Comparison of ENCODE assay signal across 26 mouse cellular contexts in the genomic region with DNA sequence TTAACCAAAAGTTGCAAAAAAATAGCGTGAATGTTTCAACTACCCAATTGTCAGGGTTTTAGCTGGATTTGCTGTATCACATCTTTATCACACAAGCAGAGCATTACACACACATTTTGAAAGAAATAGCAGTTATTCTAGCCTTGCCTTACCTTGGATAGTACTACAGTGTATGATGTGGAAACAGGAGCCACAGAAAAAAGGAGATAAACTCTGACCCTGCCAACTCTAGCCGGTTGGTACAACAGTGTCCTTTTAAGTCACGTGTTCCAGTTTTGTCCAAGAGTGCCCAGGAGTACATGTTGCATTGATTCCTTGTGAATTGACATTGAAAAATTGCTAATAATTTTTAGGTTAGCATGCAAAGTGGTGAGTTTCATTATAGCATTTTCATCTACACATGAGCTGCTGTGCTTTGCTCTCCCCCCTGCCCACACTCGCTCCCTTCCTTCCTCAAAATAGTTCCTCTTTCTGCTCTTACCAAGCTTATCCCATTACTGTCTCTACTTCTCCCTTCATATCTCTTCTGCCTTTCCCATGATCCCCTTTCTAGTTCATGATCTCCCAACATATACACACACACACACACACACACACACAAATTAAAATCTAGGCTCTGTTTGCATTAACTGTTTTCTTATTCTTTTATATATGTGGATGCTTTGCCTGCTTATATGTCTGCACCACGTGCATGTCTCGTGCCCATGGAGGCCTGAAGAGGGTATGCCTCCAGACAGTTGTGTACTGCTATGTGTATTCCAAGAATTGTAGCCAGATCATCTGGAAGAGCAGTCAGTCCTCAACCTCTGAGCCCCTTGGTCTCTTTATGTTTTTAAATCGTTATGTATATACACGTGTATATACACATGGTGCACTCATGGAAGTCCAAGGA. TPM values are rescaled to one million over a fixed set of nuclear protein-coding genes. Genes with fewer than 3 reads are reported as not detected.
DNase-seq lines count a peak whose midpoint lies in the region; TF ChIP-seq lines count a peak whose summit lies in the region.
"Had no signal": no experiment of that assay in that cellular context is flagged by ENCODE, and none has a peak within 500 bp of the region (broad histone marks: within the 10 kb centered on the region; RNA-seq: fewer than 3 reads in every experiment).

No protein-coding gene starts in this region.

- H3K36me3 ChIP-seq in liver, adult 2 months (ENCODE audit: control insufficient read depth, insufficient read depth, low read length), result peaks cover 60% of the 10 kb centered on the region
- H3K36me3 ChIP-seq in MEL (ENCODE audit: control insufficient read depth in 1 of 2, insufficient read depth in 2 of 2, low read length in 2 of 2) (peaks cover 16 to 47% of the 10 kb centered on the region in 2 experiments), macrophage (ENCODE audit: inconsistent target) (peaks cover 60% of the 10 kb centered on the region)
- H3K36me3 ChIP-seq in splenic B cell, adult 2 months (ENCODE audit: control insufficient read depth, insufficient read depth, low read length, poor library complexity, severe bottlenecking), result peaks cover 31% of the 10 kb centered on the region

- H3K27ac ChIP-seq in liver, adult 2 months (replicated peaks; ENCODE audit: insufficient read depth, low read depth, low read length), result no peak overlapping the region
- H3K27ac ChIP-seq in MEL (ENCODE audit: control insufficient read depth, low read depth, low read length), result peak overlapping the region; percentile 88
- H3K27ac ChIP-seq in macrophage, result peak overlapping the region; percentile 66
- H3K27ac ChIP-seq in left cerebral cortex, adult 2 months, result no peak overlapping the region
- H3K27ac ChIP-seq: embryonic facial prominence, embryonic 13.5 days; forebrain, embryonic 12.5 days; hindbrain, embryonic 12.5 days; midbrain, embryonic 15.5 days; neural tube, embryonic 13.5 days; stomach, postnatal 0 days had no signal

- TF ChIP-seq POLR2A in liver, adult 2 months (IDR thresholded peaks at IDR 0.05; ENCODE audit: extremely low read depth, insufficient read depth, low read length), result no peak
- no peak for TF ChIP-seq POLR2A in MEL (IDR thresholded peaks at IDR 0.05; ENCODE audit: control insufficient read depth in 1 of 2, insufficient read depth in 1 of 2, low read depth in 1 of 2, low read length in 2 of 2, poor library complexity in 1 of 2)

- peak in 1 of 2 experiments; percentile 82; a peak in 3 of 4 replicates for TF ChIP-seq EP300 in MEL (IDR thresholded peaks at IDR 0.05; ENCODE audit: low read depth in 1 of 2, low read length in 2 of 2)

- intact Hi-C loops in left cerebral cortex, adult 2 months (cut with DNase I), result no loop called here

- H3K4me3 ChIP-seq in liver, adult 2 months (ENCODE audit: insufficient read depth, low read depth, low read length), result no peak overlapping the region
- H3K4me3 ChIP-seq in MEL (ENCODE audit: control insufficient read depth in 1 of 2, insufficient read depth in 1 of 2, low read depth in 2 of 2, low read length in 2 of 2) (no peak overlapping the region; a peak in 1 of 4 replicates), macrophage (ENCODE audit: inconsistent target) (no peak overlapping the region)
- H3K4me3 ChIP-seq in left cerebral cortex, adult 2 months, result no peak overlapping the region
- H3K4me3 ChIP-seq: embryonic facial prominence, embryonic 13.5 days; erythroblast, embryonic 14.5 days; forebrain, embryonic 12.5 days; heart, embryonic 12.5 days; hindbrain, embryonic 12.5 days; midbrain, embryonic 15.5 days; myocyte; neural tube, embryonic 13.5 days had no signal

- DNase-seq in liver, adult 2 months (ENCODE audit: extremely low read depth, low read depth, low spot score), result peak; percentile 85
- DNase-seq in liver (no peak), MEL (ENCODE audit: low read depth, low spot score) (peak; percentile 91)
- peak; percentile 61 for DNase-seq in splenic B cell, adult 2 months (ENCODE audit: low read depth, low spot score)
- no peak for DNase-seq in c-Kit-positive CD71-positive TER-119-positive erythroid progenitor cells, embryonic 14.5 days (ENCODE audit: low spot score)
- no peak for DNase-seq in left cerebral cortex, adult 2 months (ENCODE audit: extremely low spot score in 1 of 2, low spot score in 2 of 2)
- DNase-seq: adrenal gland, postnatal 25 days; cerebellum, adult 11 months; cerebellum, postnatal 14 days; embryo, embryonic 11 days; heart, postnatal 10 days; kidney, adult 18-20 months; kidney, postnatal 4 days; thymus, adult 2 months; thymus, postnatal 4 days had no signal

- TF ChIP-seq RAD21 in MEL (IDR thresholded peaks at IDR 0.05; ENCODE audit: low read depth, low read length), result no peak

- TF ChIP-seq CTCF in liver, adult 2 months (IDR thresholded peaks at IDR 0.05; ENCODE audit: low read depth, low read length), result no peak
- TF ChIP-seq CTCF in MEL (IDR thresholded peaks at IDR 0.05 in 2 of 3, conservative IDR thresholded peaks at IDR 0.05 in 1 of 3; ENCODE audit: control insufficient read depth in 1 of 3, insufficient read depth in 1 of 3, low read depth in 2 of 3, low read length in 3 of 3, poor library complexity in 1 of 3, severe bottlenecking in 1 of 3), result no peak
- no peak for TF ChIP-seq CTCF in left cerebral cortex, adult 2 months (IDR thresholded peaks at IDR 0.05)

- H3K79me2 ChIP-seq in liver, adult 2 months (ENCODE audit: control insufficient read depth, insufficient read depth, low read length), result no peaks in the 10 kb centered on the region
- H3K79me2 ChIP-seq in MEL (ENCODE audit: control insufficient read depth, insufficient read depth, low read length, poor library complexity) (0 out of 2 replicates have a peak, but pooled peaks cover 5% of the 10 kb centered on the region), macrophage (ENCODE audit: inconsistent target) (no peaks in the 10 kb centered on the region)

- WGBS in liver, adult 2 months, result 74% methylated on average over 8 of the region's 8 CpGs
- WGBS in macrophage (ENCODE audit: missing documents), result 43% methylated on average over 8 of the region's 8 CpGs

- H3K9me3 ChIP-seq in MEL (replicated peaks; ENCODE audit: insufficient read depth, low read length), result no peaks in the 10 kb centered on the region
- H3K9me3 ChIP-seq: embryonic facial prominence, embryonic 13.5 days; forebrain, embryonic 12.5 days; heart, embryonic 12.5 days; hindbrain, embryonic 12.5 days; midbrain, embryonic 15.5 days; neural tube, embryonic 13.5 days had no signal

- H3K9ac ChIP-seq in liver, adult 2 months (ENCODE audit: low read depth, low read length), result no peak overlapping the region
- peak overlapping the region; percentile 27; the same call in 1 of the 2 replicates for H3K9ac ChIP-seq in MEL (ENCODE audit: control insufficient read depth, low read depth, low read length, poor library complexity, severe bottlenecking)
- H3K9ac ChIP-seq: embryonic facial prominence, embryonic 13.5 days; forebrain, embryonic 12.5 days; heart, embryonic 12.5 days; hindbrain, embryonic 12.5 days; midbrain, embryonic 15.5 days; neural tube, embryonic 13.5 days had no signal

- H3K4me1 ChIP-seq in liver, adult 2 months (ENCODE audit: control insufficient read depth, insufficient read depth, low read length), result peaks cover 3% of the 10 kb centered on the region; the same call in 1 of the 2 replicates
- peaks cover 18% of the 10 kb centered on the region in 2 experiments for H3K4me1 ChIP-seq in MEL (ENCODE audit: control insufficient read depth in 1 of 2, insufficient read depth in 2 of 2, low read length in 2 of 2)
- H3K4me1 ChIP-seq: embryonic facial prominence, embryonic 13.5 days; forebrain, embryonic 12.5 days; hindbrain, embryonic 12.5 days; midbrain, embryonic 15.5 days; neural tube, embryonic 13.5 days had no signal

- H3K27me3 ChIP-seq in liver, adult 2 months (ENCODE audit: control insufficient read depth, insufficient read depth, low read length), result no peaks in the 10 kb centered on the region
- no peaks in the 10 kb centered on the region for H3K27me3 ChIP-seq in MEL (ENCODE audit: control insufficient read depth in 1 of 2, insufficient read depth in 2 of 2, low read length in 2 of 2)
- no peaks in the 10 kb centered on the region for H3K27me3 ChIP-seq in splenic B cell, adult 2 months (ENCODE audit: control insufficient read depth, insufficient read depth, low read length, poor library complexity, severe bottlenecking)
- H3K27me3 ChIP-seq: CH12.LX; embryonic facial prominence, embryonic 13.5 days; forebrain, embryonic 12.5 days; heart, embryonic 12.5 days; hindbrain, embryonic 12.5 days; midbrain, embryonic 15.5 days; neural tube, embryonic 13.5 days had no signal

TF ChIP-seq in MEL, 35 proteins besides CTCF, POLR2A, EP300 and RAD21 (continues in another document):
- TF ChIP-seq MAZ (IDR thresholded peaks at IDR 0.05; ENCODE audit: low read depth, low read length), result no peak
- TF ChIP-seq ETS1 (IDR thresholded peaks at IDR 0.05; ENCODE audit: low read depth, low read length), result peak; percentile 40; the same call in 1 of the 2 replicates
- TF ChIP-seq UBTF (IDR thresholded peaks at IDR 0.05; ENCODE audit: borderline replicate concordance, insufficient read depth, low read depth, low read length), result no peak
- no peak for TF ChIP-seq KAT2A (conservative IDR thresholded peaks at IDR 0.05; ENCODE audit: low read depth, low read length)
- no peak for TF ChIP-seq E2F4 (IDR thresholded peaks at IDR 0.05; ENCODE audit: borderline replicate concordance, low read depth, low read length)

RNA-seq across cellular contexts. Expression of a gene that starts 19.0 kb away (rescaled TPM):
- 7.7 and 9.2 TPM in 2 replicates for total RNA-seq in liver, adult 2 months (2014; rRNA removed)
- 2.7 and 3.1 TPM in 2 replicates for polyA plus RNA-seq in liver, adult 2 months (2012; rRNA removed)
- 56.9 and 62.9 TPM in 2 replicates for total RNA-seq in MEL (2012; rRNA removed)
- polyA plus RNA-seq in MEL (2012; ENCODE audit: insufficient read depth in 1 of 2, insufficient read length in 2 of 2, low read depth in 1 of 2, low replicate concordance in 2 of 2, missing spikeins in 1 of 2) (100 to 1,000 TPM in 1 of 2 experiments, 10 to 100 TPM in 1; 52.1 to 109 TPM), macrophage (2018) (24.5 to 29.8 TPM (median 25.4 TPM) in 3 replicates)
- total RNA-seq in macrophage (2018; cell fraction: chromatin; rRNA removed), result 10 to 100 TPM; 10.6 to 24.1 (median 17.5) TPM
- total RNA-seq in macrophage (2018; cell fraction: cytosol; rRNA removed), result 10 to 100 TPM; 26.3 to 37.0 (median 31.0) TPM
- 10 to 100 TPM; 14.4 to 39.2 (median 26.8) TPM for total RNA-seq in macrophage (2018; cell fraction: nucleus; rRNA removed)
- total RNA-seq in left cerebral cortex, adult 2 months (2021), result 10 to 100 TPM; 24.6 to 27.6 TPM

RNA-seq across cellular contexts. Expression of a gene that starts 36.8 kb away (rescaled TPM):
- 13.9 and 14.1 TPM in 2 replicates for total RNA-seq in liver, adult 2 months (2014; rRNA removed)
- polyA plus RNA-seq in liver, adult 2 months (2012; rRNA removed), result 2.4 and 2.7 TPM in 2 replicates
- 21.8 and 22.1 TPM in 2 replicates for total RNA-seq in MEL (2012; rRNA removed)
- polyA plus RNA-seq in MEL (2012; ENCODE audit: insufficient read depth in 1 of 2, insufficient read length in 2 of 2, low read depth in 1 of 2, low replicate concordance in 2 of 2, missing spikeins in 1 of 2), result 100 to 1,000 TPM in 1 of 2 experiments, 10 to 100 TPM in 1; 27.8 to 400 TPM
- total RNA-seq in macrophage (2018; cell fraction: chromatin; rRNA removed), result 10 to 100 TPM; 19.2 to 90.1 (median 36.5) TPM
- 10 to 100 TPM; 19.8 to 44.9 (median 32.4) TPM for total RNA-seq in macrophage (2018; cell fraction: cytosol; rRNA removed)
- 10 to 100 TPM; 18.1 to 59.7 (median 37.6) TPM for total RNA-seq in macrophage (2018; cell fraction: nucleus; rRNA removed)
- polyA plus RNA-seq in macrophage (2018), result 22.9 to 30.7 TPM (median 26.8 TPM) in 3 replicates
- 10 to 100 TPM; 21.9 to 22.1 TPM for total RNA-seq in left cerebral cortex, adult 2 months (2021)

Comparison
In these comparisons a context has a peak if more than half of its experiments do, and no peak if none do; other contexts are left out.
1. DNase-seq: peak in liver, adult 2 months (single experiment), MEL (single experiment) and splenic B cell, adult 2 months (single experiment); none in liver (single experiment), c-Kit-positive CD71-positive TER-119-positive erythroid progenitor cells, embryonic 14.5 days (single experiment) and left cerebral cortex, adult 2 months (0 of 2).
2. H3K27ac ChIP-seq: peak in MEL (single experiment) and macrophage (single experiment); none in liver, adult 2 months (single experiment) and left cerebral cortex, adult 2 months (single experiment).